Mouse (Mus musculus) kidney, postnatal 0 days (tissue): ENCODE results near the gene Oprl1. TPM values are rescaled to one million over a fixed set of nuclear protein-coding genes. Genes with fewer than 3 reads are reported as not detected.

Experiments
- ATAC-seq: fragments of 200-750 bp; cut with Nextera tagmentation; replicated peaks from 2 replicates; pipeline ENCODE4 v1.8.0; 2017; ENCODE audit warnings: low read depth, moderate number of reproducible peaks, moderate TSS enrichment, moderate library complexity; ENCODE audit not compliant: low FRiP score
- DNase-seq: peaks from one replicate; pipeline ENCODE4 v3.0.0-alpha.2; 2016; ENCODE audit warnings: low spot score
- H3K27ac ChIP-seq: fragments of 300-500 bp; sonication (generic); 2 replicates; pipeline ENCODE4 v1.5.1; 2014; ENCODE audit warnings: mild to moderate bottlenecking
- H3K27me3 ChIP-seq: fragments of 300-500 bp; sonication (generic); 2 replicates; pipeline ENCODE4 v1.6.1; 2014; ENCODE audit warnings: low read length, mixed read lengths; ENCODE audit not compliant: insufficient read depth
- H3K36me3 ChIP-seq: fragments of 300-500 bp; sonication (generic); 2 replicates; pipeline ENCODE4 v1.6.1; 2014; ENCODE audit warnings: low read length, mixed read lengths; ENCODE audit not compliant: insufficient read depth
- H3K4me1 ChIP-seq: fragments of 300-500 bp; sonication (generic); replicated peaks from 2 replicates; pipeline ENCODE4 v1.6.1; 2014; ENCODE audit warnings: antibody characterized with exemption, low read length, mixed read lengths; ENCODE audit not compliant: insufficient read depth
- H3K4me2 ChIP-seq: fragments of 300-500 bp; sonication (generic); 2 replicates; pipeline ENCODE4 v1.6.1; 2014; ENCODE audit warnings: mild to moderate bottlenecking, low read length, moderate library complexity, mixed read lengths
- H3K4me3 ChIP-seq: fragments of 300-500 bp; sonication (generic); replicated peaks from 2 replicates; pipeline ENCODE4 v1.5.1; 2014; ENCODE audit warnings: low read depth, low read length
- H3K9ac ChIP-seq: fragments of 300-500 bp; sonication (generic); 2 replicates; pipeline ENCODE4 v1.6.1; 2014; ENCODE audit warnings: low read depth, low read length
- H3K9me3 ChIP-seq: fragments of 300-500 bp; sonication (generic); replicated peaks from 2 replicates; pipeline ENCODE4 v1.6.1; 2016; ENCODE audit warnings: low read length, inconsistent platforms, mixed read lengths
- CTCF ChIP-seq: IDR thresholded peaks from 2 replicates; pipeline ENCODE4 v1.5.1; 2016; ENCODE audit warnings: antibody characterized with exemption, low read depth, mild to moderate bottlenecking, moderate library complexity
- WGBS: fragments of 180-500 bp; shearing (Covaris S2); extraction: QIAGEN DNeasy Blood & Tissue Kit; methylation state at CpG from one replicate; pipeline ENCODE4 v1.1.7; 2014; 5-methylcytosine and 5-hydroxymethylcytosine counted together
- polyA plus RNA-seq: library from polyadenylated mRNA; unstranded; fragments of >200 nt; fragmentation: Nextera tagmentation; extraction: Ambion mirVana; gene quantifications from 2 replicates; pipeline ENCODE4 v1.2.1, GENCODE M21; 2015

The Oprl1 gene
- polyA plus RNA-seq, 1 experiment from 2014 or later: 0.25 TPM

DNA sequence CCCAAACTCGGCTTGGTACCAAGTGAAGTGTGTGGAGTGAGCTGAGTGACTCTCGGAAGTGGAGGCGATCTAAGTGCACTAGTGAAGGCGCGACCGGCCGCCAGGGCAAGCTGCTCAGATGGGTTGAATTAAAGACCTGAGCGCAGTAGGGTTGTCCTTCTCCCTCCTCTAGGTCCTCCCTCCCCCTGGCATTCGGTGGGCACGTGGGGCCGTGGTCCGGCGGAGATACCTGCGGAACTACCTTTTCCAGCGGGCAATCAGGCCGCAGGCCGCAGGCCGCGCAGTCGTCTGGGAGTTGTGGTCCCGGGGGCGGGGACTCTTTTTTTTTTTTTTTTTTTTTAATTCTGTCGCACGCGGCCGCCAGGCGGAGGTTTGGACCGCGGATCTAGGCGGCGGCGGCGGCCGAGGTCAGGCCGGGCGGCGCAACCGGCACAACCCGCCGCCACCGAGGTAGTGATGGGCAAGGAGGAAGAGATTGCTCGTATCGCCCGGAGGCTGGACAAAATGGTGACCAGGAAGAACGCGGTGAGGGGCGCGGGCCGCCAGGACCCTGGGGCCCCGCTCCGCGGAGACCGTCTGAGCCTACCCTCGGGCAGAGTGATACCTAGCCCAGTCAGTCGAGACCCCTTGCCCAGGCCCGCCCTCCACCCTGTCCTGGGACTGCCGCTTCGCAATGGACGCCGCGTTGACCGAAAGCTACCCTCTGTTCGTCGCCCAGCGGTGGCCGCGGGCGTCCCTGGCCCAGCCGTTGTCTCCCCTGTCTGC is 34.7 kb upstream of the Oprl1 start, which contains the start of gene Tcea2:
Tcea2 (plus strand) TSS at position 360 of the 765 bp plus-strand sequence.
- WGBS: under 1% methylated on average over 50 of the region's 69 CpGs
- peak within 1 kb of the TSS; percentile 94 for H3K4me2 ChIP-seq

GRCm38 (mm10) chr2:181680716-181681117 is 34.1 kb upstream of the Oprl1 start:
- peak overlapping the region; percentile 94 for H3K4me2 ChIP-seq
- peak overlapping the region; percentile 71 for H3K4me3 ChIP-seq
- H3K4me1 ChIP-seq: peaks cover 10% of the 10 kb centered on the region; the same call in 1 of the 2 replicates
- DNase-seq (peak; percentile 15), ATAC-seq (peak; percentile 26; the same call in 1 of the 2 replicates)
- 0 out of 2 replicates have a peak, but pooled peaks cover 5% of the 10 kb centered on the region for H3K36me3 ChIP-seq
- WGBS: 15% methylated on average over 7 of the region's 7 CpGs
- no peak for TF ChIP-seq CTCF
- no peaks in the 10 kb centered on the region for H3K27me3 ChIP-seq
- H3K9me3 ChIP-seq: no peaks in the 10 kb centered on the region
- peak overlapping the region; percentile 83 for H3K9ac ChIP-seq
- H3K27ac ChIP-seq: peak overlapping the region; percentile 50; the same call in 1 of the 2 replicates

More for the DNA sequence above, 34.7 kb upstream of the Oprl1 start, which contains the start of gene Tcea2:
- Histone ChIP-seq H3K9me3 (no peaks in the 10 kb centered on the region), H3K27me3 (no peaks in the 10 kb centered on the region), H3K36me3 (0 out of 2 replicates have a peak, but pooled peaks cover 1% of the 10 kb centered on the region), H3K9ac (peak within 1 kb of the TSS; percentile 83), H3K27ac (peak within 1 kb of the TSS; percentile 50), H3K4me1 (peaks cover 14% of the 10 kb centered on the region; the same call in 1 of the 2 replicates), H3K4me3 (peak within 1 kb of the TSS; percentile 71)
- ATAC-seq: peak; percentile 60
- peak; percentile 31 for TF ChIP-seq CTCF
- DNase-seq: peak; percentile 81

DNA sequence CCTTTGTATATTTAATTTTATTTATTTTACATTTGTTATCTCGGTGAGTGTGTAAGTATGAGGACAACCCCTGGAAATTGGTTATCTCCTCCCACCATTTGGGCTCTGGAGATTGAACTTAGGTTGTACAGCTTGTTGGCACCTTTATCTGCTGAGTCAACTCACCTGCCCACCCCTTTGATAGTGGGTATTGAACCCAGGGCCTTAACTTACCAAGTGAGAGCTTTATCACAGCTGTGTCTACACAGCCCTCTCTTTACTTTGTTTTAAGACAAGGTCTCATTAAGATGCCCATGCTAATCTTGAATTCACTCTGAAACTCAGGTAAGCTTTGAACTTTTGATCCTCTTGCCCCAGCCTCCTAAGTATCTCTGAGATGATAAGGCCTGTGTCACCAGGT is 32.8 kb upstream of the Oprl1 start:
- Histone ChIP-seq H3K9ac (no peak overlapping the region), H3K4me3 (no peak overlapping the region), H3K9me3 (no peaks in the 10 kb centered on the region), H3K36me3 (0 out of 2 replicates have a peak, but pooled peaks cover 5% of the 10 kb centered on the region), H3K4me2 (no peak overlapping the region), H3K4me1 (peaks cover 6% of the 10 kb centered on the region; the same call in 1 of the 2 replicates), H3K27me3 (no peaks in the 10 kb centered on the region), H3K27ac (no peak overlapping the region)
- no peak for DNase-seq
- no peak for TF ChIP-seq CTCF
- WGBS: 91% methylated on average over 1 of the region's 1 CpGs
- ATAC-seq: no peak

- Histone ChIP-seq H3K27ac (no peak overlapping the region), H3K4me1 (peaks cover 6% of the 10 kb centered on the region; the same call in 1 of the 2 replicates), H3K4me2 (no peak overlapping the region), H3K36me3 (peaks cover 11% of the 10 kb centered on the region; the same call in 1 of the 2 replicates), H3K27me3 (no peaks in the 10 kb centered on the region), H3K9ac (no peak overlapping the region), H3K4me3 (no peak overlapping the region), H3K9me3 (no peaks in the 10 kb centered on the region)
- ATAC-seq (no peak), DNase-seq (no peak)
- no peak for TF ChIP-seq CTCF
- WGBS: 59% methylated on average over 4 of the region's 4 CpGs
Measured at GRCm38 (mm10) chr2:181683381-181683780, 31.4 kb upstream of the Oprl1 start.

GRCm38 (mm10) chr2:181684713-181685112 is 30.1 kb upstream of the Oprl1 start:
- Histone ChIP-seq H3K27me3 (no peaks in the 10 kb centered on the region), H3K9ac (no peak overlapping the region), H3K4me1 (peaks cover 6% of the 10 kb centered on the region; the same call in 1 of the 2 replicates), H3K9me3 (no peaks in the 10 kb centered on the region), H3K27ac (no peak overlapping the region), H3K36me3 (peaks cover 17% of the 10 kb centered on the region), H3K4me3 (no peak overlapping the region), H3K4me2 (no peak overlapping the region)
- TF ChIP-seq CTCF: no peak
- 77% methylated on average over 1 of the region's 1 CpGs for WGBS
- DNase-seq (no peak), ATAC-seq (no peak)

DNA sequence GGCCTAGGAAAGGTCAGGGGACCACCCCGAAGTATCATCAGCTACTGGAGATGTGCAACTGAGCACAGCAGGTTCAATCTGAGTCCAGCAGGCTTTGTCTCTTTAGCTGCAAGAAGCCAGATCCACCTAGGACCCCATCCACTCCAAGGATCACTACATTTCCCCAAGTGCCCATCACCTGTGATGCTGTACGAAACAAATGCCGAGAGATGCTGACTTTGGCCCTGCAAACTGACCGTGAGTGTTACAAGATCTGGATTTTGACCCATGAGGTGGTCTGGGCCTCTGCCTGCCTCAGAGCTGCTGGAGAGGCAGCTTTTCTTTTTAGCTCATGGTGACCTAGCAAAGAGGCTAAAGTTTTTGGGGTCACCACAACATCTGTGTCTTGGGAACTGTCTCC is 29.1 kb upstream of the Oprl1 start:
- no peak for DNase-seq
- no peaks in the 10 kb centered on the region for H3K27me3 ChIP-seq
- no peak overlapping the region for H3K4me2 ChIP-seq
- no peak overlapping the region for H3K4me3 ChIP-seq
- no peak overlapping the region for H3K27ac ChIP-seq
- H3K9me3 ChIP-seq: no peaks in the 10 kb centered on the region
- no peak overlapping the region for H3K9ac ChIP-seq
- WGBS: 91% methylated on average over 4 of the region's 4 CpGs
- peaks cover 20% of the 10 kb centered on the region for H3K36me3 ChIP-seq
- no peak for ATAC-seq
- TF ChIP-seq CTCF: no peak
- H3K4me1 ChIP-seq: peaks cover 4% of the 10 kb centered on the region; the same call in 1 of the 2 replicates
